Mouse (Mus musculus): Measurements from ENCODE around the gene Unc93a. TPM values are rescaled to one million over a fixed set of nuclear protein-coding genes. Genes with fewer than 3 reads are reported as not detected.

Gene Unc93a
- total RNA-seq (2023), result under 1 TPM in 1 of 2 experiments, not detected in 1; 0.33 TPM

GRCm38 (mm10) chr17:13131710-13132109, at the start of gene Unc93a:
TSS of gene Unc93a (minus strand) at chr17:13131810.

GRCm38 (mm10) chr17:13060804-13061203, 70.8 kb downstream of the Unc93a start, which contains the start of gene Tcp10b:
TSS of gene Tcp10b (plus strand) at chr17:13061104.

Other genes with a start within 250 kb of the Unc93a start
- 1 to 10 TPM in 1 of 2 experiments, under 1 TPM in 1; 0.94 to 1.2 TPM for gene Pnldc1, start 221.6 kb downstream of the Unc93a start, total RNA-seq (2023)
- gene Tcp1, start 216.1 kb downstream of the Unc93a start, total RNA-seq (2023), result 100 to 1,000 TPM; 117 to 128 TPM
- gene Mrpl18, start 215.5 kb downstream of the Unc93a start, total RNA-seq (2023), result 10 to 100 TPM; 28.9 to 35.7 TPM
- gene Acat3, start 191.2 kb downstream of the Unc93a start, total RNA-seq (2023), result not detected
- 10 to 100 TPM; 11.8 to 13.7 TPM for gene Acat2, start 171.1 kb downstream of the Unc93a start, total RNA-seq (2023)
- 10 to 100 TPM; 93.7 to 96.9 TPM for gene Wtap, start 137.6 kb downstream of the Unc93a start, total RNA-seq (2023)
- gene Sod2, start 125.0 kb downstream of the Unc93a start, total RNA-seq (2023), result 100 to 1,000 TPM; 142 to 150 TPM
- 10 to 100 TPM in 1 of 2 experiments, 1 to 10 TPM in 1; 9.9 to 11.6 TPM for gene Gpr31b, start 79.5 kb downstream of the Unc93a start, total RNA-seq (2023)
- gene Tcp10b, start 70.7 kb downstream of the Unc93a start, total RNA-seq (2023), result not detected
- not detected for gene Smok2a, start 89.4 kb upstream of the Unc93a start, total RNA-seq (2023)
- not detected for gene Smok2b, start 98.4 kb upstream of the Unc93a start, total RNA-seq (2023)
- not detected for gene Tcp10c, start 222.8 kb upstream of the Unc93a start, total RNA-seq (2023)